Mouse (Mus musculus) frontal cortex, postnatal 36 days (tissue): Measurements from ENCODE around the gene Snx13.

Source experiments
- DNase-seq, 2 experiments: peaks; one replicate each; pipeline ENCODE4 v3.0.0; 2022; ENCODE audit warnings: low spot score in 2 of 2

The Snx13 gene

DNA sequence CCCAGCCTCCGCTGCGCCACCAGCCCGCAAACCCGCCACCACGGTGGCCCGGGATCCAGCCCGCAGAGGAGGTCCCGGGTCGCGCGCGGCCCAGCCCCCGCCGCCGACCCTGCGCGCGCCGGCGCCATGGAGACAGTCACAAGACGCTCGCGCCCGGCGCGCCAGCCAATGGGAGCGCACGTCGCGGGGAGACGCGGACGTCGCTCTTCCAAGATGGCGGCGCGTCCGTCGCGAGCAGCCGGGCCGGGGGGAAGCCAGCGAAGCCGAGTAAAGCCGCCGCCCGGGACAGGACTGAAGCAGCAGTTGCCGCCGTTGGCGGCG lies at the start of gene Snx13:
Gene Snx13, plus strand, starts transcription at position 188 of the 321 bp plus-strand sequence.
- peak; percentile 86 to 89 for DNase-seq

DNA sequence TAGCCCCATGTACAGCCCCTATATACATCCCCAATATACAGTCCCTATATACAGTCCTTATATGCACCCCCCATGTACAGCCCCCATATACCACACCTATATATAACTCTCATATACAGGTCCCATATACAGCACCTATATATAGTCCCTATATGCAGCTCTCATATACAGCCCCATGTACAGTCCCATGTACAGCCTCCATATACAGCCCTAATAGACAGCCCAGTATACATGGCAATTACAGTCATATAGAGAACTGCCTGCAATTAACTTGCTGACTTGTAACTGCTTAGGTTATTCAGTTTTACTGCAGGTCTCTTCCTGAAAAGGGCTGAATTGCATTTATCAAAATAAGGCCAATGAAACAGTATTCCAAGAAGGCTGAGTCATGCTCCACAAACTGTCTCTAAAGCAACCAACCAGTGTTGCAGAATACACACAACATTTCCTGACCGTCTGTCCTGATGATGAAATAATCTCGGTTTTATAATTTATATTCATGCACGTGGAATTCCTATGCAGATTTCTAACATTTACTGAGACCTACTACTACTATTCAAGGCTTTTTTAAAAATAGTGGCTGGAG lies 49.3 kb upstream of the Snx13 start:
- DNase-seq = no peak

DNA sequence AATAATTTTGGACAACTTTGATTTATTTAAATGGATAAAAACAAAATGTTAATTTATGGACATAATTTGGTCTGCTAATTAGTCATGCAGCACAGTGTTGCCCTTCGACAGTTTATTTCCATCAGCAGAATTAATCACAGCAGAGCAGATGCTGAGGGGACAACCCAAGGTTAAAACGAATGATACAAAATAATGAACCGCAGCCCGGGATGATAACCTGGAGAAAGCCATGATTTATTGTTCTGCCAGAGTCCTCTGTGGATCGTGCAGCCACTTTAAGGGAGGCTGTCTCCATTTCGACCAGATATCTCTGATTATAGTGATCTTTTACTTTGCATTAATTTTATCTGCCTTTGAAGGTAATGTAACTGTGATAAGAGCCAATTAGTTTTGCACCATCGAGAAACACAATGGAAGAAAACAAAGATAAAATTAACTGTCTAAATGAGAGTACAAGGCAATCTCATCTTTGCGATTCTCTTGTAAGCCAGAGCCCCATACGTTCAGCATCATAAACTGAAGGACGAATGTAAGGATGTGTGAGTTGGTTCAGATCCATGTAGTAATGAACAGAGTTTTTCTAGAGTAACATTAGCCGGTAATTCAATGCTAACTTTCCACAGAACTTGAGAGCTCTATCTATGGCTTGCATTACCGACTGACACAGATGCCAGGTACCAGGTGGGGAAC lies 48.1 kb upstream of the Snx13 start:
- no peak for DNase-seq

DNA sequence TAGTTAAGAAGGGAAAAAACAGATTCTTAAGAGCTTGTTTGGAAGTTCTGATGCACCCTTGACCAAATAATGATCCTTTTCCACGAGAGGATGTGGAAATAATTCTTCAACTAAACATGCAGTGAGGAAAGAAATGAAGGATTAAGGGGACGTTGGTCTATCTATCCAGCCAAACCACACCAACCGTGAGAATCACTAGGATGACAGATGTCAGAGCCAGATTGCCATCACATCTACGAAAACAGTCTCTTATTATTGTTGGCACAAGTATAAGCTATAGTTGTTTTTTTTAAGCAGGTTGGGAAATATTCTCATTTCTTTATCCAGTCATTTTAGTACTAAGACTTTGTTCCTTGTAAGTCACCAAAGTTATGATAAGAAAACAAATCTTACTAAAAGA lies 46.7 kb upstream of the Snx13 start:
- no peak for DNase-seq

DNA sequence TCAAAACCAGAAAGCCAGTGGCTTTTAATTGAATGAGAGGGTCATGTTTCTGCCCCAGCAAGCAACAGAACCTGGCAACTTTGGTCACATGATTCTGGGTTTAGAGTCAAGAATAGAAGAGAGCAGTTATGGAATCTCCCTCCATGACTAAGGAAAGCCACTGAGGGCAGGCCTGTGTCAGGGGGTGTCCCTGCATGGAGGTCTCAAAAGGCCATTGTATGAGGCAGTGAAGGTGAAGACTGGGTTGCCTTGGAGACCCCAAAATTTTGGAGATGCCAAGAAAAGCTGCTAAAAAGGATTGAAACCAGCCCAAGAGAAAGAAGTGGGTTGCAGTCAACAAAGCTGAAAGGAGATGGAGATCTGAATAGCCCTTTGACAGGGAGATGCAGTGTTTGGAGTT lies 41.2 kb upstream of the Snx13 start:
- no peak for DNase-seq

DNA sequence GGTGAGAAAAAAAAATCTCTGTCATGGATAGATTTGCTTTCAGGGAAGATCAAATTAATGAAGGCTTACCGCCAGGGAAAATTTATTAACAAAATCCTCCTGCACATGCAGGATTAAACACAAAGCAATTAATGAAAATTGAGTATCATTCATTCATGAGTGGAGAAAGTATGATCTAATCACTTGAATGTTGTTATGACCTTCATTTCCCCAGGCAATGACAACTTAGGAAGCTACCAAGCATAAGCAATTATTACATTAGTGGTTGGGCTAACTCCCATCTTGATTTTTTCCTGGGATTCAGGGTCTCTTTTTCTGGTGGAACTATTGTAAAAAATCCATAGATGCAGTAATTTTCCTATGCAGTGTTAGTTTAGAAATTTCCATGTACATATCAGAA lies 39.1 kb upstream of the Snx13 start:
- DNase-seq = no peak

DNA sequence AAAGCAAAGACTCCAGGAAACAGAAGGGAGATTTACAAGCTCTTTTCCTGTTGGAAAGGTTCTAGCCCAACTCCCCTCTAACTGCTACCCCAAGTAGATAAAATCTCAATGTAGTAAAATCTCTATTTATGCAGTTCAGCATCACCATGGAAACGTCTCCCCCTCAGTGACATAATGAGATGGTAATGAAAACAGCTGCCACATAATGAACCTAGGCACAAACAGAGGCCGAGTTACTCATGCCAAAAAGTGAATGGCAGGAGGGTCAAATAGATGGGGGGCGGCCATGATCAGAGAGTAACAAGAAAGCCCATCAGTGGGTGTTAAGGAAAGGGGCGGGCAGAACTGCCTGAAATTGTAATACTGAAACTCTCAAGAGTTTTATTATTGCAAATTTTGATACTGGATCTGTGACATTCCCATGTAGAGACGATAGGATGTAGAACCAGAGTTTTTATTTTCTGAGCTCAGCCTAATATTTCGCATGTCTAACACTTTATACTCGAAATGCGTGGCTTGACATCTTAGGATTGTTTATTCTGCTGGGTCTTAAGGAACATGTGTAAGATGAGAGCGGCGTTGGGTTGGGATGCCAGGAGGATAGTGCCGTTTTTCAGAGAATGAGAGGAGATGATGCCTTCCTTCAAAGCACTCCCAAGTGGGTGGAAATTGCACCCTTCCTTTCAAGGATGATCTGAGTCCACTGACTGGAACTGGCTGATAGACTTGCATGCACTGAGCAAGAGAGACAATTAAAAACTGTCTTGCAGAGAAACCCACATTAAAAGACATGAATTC lies 38.4 kb upstream of the Snx13 start:
- peak; percentile 15 to 45 for DNase-seq

DNA sequence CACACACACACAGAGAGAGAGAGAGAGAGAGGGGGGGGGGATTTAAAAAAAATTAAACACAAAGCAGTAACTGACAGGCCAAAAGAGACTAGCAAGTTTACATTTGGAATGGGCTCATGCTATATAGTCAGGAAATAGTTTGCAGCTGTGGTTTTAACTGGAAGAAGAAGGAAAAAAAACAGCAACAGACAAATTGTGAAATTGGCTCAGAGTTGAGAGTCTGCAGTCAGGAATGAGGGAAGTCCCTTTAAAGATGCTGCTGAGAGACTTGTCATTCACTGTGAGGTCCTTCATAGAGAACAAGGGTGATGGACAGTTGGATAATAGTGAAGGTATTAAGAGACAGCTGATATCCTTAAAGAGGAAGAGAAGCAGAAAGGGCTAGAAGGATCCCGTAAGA lies 35.5 kb upstream of the Snx13 start:
- DNase-seq = no peak

DNA sequence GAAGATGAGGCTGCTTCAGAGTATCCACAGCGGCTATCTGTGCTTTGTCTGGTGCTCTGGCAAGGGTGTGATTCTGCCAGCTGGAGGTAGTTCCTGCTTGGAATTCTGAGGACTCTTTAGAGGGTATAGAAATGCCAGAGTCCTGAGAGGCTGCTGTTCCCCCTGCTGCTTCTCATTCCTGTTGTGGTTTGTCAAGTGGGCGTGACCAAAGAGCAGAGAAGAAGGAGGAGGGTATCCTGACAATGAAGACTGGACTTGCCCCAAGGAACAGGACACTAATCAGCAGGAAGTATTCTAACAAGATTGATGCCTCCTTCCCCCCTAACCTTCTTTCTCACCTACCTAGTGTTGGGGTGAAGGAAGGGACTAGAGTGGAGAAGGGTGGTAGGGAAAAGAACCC lies 33.0 kb upstream of the Snx13 start:
- no peak for DNase-seq

DNA sequence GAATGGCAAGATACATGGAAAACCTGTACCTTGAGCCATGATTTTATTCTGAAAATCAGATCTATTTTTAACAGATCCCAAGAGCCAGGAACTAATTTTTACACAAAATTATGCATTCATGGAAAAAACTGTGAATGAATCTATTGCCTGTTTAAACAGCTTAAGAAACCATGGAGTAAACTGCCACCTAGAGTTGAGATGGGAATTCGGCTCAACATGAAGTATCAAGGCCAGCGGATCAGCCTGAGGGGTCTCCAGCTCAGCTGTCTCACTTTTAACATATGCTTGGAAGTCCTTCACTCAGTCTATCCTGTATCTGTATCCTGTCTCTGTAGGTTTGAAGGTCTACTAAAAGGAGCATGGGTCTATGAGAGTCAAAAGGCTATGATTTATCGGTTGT lies 30.9 kb upstream of the Snx13 start:
- DNase-seq = peak in 1 of 2 experiments; percentile 41

DNA sequence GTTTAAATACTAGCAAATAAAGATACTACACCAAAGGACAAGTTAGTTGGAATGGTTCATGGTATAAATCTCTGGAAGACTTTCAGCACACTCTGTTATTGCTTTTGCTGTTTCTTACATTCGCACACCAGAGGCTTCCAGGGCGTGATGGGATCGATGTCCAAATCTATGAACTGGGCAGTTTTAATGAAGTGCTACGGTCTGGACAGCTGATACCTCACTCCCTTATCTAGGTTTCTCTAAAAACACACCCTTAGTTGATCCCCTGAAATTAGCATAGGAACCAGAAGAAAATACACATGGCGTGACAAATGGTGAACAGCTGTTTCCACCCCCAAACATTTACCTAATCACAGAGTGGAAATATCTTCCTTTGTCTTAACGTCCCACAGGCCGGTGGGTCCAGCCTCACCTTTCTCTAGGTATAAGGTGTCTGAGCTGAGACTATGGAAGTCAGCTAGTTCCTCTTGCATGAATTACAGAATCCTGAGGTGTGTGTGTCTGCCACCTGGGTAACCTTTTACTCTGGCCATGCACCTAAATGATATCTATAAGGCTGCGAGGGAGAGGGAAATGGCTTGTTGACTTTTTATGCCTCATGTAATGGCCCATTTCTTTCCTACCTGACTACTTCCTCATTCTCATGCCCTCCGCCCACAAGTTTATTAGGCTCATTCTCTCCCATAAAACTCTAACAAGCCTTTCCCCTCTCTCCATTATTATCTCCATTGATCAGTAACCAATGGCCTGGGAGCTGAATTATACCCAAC lies 30.3 kb upstream of the Snx13 start:
- DNase-seq = no peak

DNA sequence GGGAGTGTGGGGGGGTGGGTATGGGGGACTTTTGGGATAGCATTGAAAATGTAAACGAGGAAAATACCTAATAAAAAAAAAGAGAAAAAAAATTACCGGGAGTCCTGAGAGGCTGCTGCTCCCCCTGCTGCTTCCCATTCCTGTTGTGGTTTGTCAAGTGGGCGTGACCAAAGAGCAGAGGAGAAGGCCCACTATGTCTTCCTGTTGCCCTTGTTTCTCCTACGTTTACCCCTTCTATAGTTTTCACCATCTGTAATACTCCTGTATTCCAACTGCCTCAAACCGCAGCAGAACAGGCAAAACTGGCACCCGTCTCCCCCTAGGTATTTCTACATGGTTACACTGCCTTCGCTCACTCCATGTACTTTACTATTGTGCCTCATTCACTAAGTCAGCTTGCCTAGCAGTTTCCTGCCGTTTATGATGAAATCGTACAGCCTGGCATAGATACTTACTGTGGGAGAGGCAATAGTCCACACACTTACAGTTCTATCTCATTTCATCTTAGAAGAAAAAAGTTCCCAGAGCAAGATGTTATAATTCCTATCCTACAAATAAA lies 28.2 kb upstream of the Snx13 start:
- DNase-seq = no peak

DNA sequence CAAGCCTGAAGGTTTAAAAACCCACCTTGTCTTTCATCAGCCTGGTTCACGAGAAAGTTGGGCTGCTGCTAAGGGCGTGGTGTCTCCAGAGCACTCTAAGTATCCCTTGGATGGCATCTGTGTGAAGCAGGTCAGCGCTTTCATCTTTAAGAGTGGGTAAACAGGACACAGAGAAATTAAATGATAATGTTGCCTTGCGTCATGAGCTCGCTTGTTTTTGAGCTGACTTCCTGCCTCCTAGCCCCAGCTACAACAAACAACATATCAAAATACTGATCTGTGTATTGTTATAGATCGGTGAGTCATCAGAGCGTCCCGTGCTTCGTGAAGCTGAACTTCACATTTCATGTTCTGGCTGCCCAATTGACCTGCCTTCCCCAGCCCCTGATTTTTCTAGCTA lies 25.7 kb upstream of the Snx13 start:
- no peak for DNase-seq

DNA sequence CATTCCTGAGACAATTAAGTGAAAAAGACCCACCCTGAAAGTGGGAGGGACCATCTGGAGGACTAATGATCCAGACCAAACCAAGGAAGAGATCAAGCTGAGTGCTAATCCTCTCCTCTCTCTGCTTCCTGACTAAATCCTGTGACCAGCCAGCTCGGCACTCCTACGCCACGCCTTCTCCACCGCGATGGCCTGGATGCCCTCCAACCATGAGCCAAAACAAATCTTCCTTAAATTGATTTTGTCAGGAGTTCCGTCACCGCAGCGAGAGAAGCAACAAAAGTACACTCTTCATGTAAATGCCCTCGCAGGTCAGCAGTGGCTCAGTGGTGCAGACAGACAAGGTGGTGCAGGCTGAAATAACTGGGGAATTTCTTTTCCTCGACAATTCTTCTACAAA lies 24.9 kb upstream of the Snx13 start:
- DNase-seq = no peak

DNA sequence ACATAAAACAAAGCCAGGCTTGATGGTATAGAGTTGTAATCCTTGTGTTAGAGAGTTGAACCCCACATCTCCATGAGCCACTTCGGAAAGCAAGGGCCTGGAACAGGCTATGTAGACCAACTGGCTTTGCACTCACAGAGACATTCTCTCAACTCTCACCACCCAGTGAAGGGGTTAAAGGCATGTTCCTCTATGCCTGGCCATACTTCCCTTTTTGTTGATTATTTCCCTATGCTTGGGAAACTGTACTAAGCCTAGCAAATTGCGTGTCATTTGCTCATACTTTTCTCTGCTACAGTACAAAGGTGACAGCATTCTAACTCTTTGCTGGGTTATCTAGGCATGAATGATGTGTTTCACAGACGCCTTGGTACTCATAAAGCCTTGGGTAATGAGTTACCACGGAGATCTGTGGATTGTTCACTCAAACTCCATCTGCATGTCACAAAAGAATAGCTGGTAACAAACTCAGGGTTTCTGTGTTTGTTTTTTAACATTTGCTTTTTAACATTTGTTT lies 21.0 kb upstream of the Snx13 start:
- DNase-seq = no peak

DNA sequence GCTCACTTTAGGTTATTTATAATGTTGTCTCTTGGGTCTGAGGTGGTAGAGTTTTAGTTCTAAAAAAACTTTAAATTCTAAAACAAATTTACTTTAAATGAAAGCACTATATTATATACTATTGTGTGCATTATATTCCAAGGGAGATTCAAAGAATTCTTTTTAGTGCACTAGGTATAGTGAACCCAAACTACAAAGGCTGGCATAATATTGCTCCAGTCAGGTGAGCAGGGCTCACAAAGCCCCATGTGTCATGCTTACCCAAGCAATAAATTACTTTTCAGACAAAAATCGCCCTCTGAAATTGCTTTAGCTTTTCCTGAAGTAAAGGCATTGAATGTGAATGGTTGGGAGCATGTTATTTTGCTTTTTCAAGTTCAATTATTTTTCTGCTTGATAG lies 19.5 kb upstream of the Snx13 start:
- no peak for DNase-seq

DNA sequence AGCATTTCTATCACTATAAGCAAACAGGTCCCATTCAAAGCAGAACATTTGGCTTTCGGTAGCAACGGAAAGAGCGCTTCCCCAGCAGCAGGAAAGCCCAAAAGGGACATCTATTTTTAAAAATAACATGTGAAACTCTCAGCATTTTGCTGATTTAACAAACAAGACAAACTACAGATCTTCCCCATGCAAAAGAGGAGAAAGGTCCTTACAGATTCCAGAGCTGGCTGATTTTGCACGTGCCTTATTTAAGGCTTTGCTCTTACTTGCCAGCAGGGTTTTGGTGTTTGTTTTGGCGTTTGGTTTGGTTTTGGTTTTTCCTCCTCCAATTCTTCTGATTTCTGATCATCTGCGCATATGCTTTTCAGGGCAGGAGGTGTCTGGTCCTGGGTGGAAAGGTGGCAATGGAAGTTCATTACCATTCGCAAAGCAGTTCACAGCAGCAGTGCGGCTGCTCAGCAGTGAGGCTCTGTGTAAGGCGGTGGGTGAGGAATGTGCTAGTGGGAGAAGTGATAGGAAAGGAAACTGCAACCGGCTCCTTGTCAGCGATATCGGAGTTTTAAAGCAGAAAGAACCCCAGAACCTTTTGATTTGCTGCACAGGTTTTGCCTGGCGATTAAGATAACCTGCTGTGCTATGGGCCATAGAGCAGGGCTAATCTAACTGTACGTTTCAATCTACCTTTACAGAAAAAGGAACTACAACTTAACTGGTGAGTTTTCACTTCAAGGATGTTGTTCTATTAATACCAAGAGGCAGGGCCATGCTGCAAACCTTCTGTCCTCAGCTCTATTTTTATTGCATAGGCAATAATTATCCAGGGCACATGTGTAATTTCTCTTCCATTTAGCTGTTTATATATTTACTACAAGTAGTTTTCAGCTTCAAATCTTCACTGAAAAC lies 8.1 kb upstream of the Snx13 start:
- DNase-seq = peak; percentile 49 to 56

DNA sequence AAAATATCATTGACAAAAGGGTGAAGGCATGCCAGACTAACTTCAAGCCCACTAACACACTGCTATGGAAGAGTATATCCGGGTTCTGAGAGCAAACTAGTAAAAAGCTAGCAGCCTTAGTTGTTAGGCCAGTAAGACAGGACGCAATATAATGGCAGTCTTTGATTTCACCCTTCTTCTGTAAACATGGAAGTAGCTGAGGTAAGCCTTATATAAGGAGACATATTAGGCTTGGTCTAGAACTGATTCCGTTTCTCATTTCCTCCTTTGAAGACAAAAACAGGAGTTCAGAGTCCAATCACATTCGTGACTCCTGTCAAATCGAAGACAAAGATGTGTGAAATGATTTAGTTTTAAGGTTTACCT lies 7.4 kb upstream of the Snx13 start:
- no peak for DNase-seq

DNA sequence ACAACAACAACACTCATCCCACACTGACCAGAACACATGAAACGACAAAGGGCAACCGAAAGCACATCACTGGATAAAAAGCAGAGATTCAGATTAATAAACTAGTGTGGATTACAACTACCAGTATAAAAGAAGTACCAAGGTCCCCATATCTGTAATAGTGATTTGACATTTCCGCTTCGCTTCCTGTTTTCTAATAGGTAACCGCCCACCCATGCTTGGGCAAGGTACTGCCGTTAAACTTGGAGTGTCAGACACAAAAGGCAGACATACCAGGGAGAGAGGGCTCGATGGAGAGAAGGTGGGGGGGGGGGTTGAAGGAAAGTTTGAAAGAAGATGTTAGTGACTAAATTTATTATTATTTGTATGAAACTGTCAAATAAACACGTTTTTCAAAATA lies 5.0 kb upstream of the Snx13 start:
- DNase-seq = no peak

DNA sequence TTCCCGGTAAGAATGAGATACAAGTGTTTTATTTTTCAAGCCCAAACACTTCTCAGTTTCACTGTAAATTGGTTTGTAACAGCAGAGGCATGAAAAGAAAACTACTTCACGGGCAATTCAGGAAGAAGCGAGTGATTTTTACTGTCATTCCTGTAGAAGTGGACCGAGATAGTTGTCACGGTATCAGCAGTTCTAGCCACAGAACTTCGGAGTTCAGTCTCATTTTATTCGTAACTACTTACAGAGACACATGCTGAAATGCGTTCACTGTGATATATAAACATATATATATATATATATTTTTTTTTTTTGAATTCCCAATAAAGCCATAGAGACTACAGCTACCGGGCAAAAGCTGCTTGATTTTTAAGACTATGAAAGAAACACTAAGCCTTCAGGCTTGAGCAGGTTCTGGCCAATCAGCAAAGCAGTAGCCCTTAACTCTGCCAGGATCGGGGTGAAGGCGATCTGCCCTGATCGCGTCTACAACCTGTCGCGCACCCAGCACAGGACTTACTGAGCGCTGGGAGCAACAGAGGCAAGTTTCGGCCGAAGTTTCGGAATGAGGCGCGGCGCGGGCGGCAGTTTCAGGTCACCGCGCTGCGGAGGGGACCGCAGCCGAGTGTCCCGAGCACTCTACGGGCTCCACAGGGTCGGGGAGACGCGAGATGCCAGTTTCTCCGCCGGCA lies 532 bp upstream of the Snx13 start:
- no peak for DNase-seq
